Mouse (Mus musculus) thymus, postnatal 4 days (tissue): ENCODE measurements around the gene Rcl1.
A peak's percentile ranks its signal among the peaks of the same experiment; 100 is the strongest.

Experiments used
- DNase-seq: peaks from one replicate; pipeline ENCODE4 v3.0.0; 2021

Gene Rcl1

GRCm38 (mm10) chr19:29113746-29114649, 12.8 kb downstream of the Rcl1 start:
- no peak for DNase-seq

GRCm38 (mm10) chr19:29116796-29117195, 15.6 kb downstream of the Rcl1 start:
- DNase-seq: no peak

DNA sequence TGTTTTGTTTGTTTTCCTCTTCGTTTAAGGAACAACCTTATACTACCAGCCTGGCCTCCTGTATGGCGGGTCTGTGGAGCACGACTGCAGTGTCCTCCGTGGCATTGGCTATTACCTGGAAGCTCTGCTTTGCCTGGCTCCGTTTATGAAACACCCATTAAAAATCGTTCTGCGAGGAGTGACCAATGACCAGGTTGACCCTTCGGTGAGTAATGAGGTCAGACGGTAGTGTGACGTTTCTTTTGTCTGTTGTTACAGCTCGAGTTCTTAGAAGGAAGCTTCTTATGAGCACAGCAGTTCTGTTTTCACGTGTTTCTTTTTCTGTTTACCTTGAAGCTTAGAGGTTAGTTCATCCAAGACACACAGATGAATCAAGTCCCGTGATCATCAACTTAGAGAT, 17.0 kb downstream of the Rcl1 start:
- no peak for DNase-seq

DNA sequence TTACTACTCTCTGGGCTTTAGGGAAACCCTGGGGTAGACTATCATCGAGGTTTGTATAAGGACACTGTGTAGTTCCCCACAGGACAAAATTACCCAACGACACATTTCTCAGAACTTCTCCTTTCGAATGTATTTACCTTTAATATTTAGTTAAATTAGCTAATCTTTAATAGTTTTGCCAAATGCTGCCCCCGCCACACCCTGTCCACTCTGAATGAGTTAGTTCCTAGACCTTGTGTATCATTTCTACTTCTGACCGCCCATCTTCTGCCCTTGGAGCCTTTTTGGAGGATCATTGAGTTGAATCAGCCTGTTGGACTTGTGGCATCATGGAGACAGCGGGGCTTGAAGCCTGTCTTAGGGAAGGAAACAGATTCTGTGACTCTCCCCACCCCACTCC, 19.1 kb downstream of the Rcl1 start:
- DNase-seq: no peak

DNA sequence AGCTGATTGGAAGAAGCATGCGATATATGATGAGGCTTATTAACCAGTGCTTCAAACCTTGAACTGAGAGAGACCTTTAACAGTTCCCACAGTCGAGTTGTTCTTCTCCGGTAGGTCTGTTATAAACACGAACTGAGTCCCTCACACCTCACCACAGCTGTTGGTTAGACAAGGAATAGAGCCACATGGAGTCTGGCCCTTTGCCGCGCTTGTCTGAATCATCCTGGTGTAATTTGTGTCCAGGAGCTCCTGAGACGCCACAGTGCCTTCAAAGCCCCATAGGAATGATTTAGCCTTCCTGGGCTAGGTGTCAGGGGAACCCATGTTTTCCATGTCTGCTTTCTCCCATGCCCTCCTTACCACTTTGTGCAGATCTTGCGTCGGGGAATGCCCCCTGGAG, 20.2 kb downstream of the Rcl1 start:
- no peak for DNase-seq

DNA sequence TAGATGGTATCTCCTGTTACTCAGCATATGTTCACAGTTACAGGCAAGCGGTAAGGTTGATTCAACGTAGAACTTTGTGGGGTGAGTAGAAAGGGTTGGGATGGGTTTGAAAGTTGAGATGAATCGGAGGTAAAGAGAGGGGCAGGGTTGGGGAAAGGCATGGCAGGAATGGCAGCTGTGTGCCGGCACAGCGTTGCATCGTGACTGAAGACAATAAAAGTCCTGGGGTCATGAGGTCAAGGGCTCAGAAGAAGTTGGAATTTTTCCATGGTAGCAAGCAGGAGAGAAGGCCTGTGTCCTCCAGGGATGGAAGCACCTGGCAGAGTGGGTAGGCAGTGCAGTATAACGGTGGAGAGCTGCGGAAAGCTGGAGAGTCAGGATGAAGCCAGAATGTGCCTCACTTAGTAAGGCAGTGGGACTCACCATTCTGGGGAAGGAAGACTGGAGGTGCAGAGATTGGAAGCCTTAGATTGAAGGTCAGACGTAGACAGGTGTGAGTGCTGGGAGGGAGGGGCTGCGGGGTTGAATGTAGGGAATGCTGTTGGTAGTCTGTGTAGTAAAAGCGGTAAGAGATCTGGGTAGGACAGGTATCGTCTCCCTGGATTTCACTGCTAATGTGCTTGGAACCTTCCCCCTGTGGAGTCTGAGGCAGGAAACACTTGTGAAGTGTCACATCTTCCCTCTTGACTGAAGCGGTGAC, 23.9 kb downstream of the Rcl1 start:
- DNase-seq: no peak

- DNase-seq: no peak
Observed at GRCm38 (mm10) chr19:29126347-29127015, 25.3 kb downstream of the Rcl1 start.

DNA sequence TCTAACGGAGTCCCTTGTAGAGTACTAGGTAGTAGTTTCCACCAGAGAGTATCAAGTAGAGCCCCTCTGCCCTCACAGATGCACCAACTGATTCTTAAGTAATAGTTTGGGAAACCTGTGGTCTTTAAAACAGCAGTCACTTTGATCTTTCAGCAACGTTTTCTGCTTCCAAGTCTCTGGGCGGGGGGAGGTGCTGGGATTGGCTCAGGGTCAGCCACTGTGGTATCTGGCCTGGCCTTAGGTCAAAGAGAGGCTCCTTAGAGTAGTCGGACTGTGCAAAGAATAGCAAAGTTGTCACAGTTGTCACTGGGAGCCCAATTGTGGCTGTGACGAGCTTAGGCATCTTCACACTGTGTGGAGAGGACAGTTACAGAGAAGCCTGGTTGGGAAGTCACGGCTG, 26.2 kb downstream of the Rcl1 start:
- no peak for DNase-seq

DNA sequence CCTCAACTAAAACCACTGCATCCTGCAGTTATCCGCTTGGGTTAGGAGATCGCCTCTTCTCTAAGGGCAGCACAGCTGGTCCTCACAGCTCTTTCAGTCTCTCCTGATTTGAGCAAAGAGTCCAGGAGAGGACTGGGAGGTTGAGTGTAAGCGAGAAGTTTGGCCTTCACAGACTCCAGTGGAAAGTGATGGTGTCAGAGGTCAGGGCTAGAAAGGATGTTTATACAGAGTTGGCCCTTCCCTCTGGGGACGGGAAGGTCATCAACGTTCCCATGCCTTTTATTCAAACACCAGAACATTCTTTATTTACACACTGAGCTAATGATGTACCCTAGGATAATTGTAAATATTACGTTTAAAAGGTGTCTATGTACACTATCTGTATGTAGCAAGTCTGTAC, 27.0 kb downstream of the Rcl1 start:
- no peak for DNase-seq

GRCm38 (mm10) chr19:29129551-29129950, 28.4 kb downstream of the Rcl1 start:
- no peak for DNase-seq

DNA sequence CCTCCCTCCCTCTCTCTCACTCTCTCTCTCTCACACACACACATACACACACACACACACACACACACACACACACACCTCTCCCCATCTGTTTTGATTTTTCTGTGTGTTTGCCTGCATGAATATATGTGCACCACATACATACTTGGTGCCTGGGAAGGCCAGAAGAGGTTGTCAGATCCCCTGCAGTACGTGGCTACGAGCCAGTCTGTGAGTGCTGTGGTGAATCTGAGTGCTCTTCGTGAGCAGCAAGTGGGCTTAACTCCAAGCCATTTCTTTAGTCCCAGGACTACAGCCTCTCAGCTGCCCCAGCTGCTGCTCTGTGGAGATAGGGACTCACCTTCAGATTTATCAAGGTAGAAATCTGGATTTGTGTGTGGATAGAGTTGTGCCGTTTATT, 30.0 kb downstream of the Rcl1 start:
- no peak for DNase-seq

- no peak for DNase-seq
Observed at GRCm38 (mm10) chr19:29134293-29134692, 33.1 kb downstream of the Rcl1 start.

- DNase-seq: no peak
Observed at GRCm38 (mm10) chr19:29135172-29135736, 34.1 kb downstream of the Rcl1 start.

DNA sequence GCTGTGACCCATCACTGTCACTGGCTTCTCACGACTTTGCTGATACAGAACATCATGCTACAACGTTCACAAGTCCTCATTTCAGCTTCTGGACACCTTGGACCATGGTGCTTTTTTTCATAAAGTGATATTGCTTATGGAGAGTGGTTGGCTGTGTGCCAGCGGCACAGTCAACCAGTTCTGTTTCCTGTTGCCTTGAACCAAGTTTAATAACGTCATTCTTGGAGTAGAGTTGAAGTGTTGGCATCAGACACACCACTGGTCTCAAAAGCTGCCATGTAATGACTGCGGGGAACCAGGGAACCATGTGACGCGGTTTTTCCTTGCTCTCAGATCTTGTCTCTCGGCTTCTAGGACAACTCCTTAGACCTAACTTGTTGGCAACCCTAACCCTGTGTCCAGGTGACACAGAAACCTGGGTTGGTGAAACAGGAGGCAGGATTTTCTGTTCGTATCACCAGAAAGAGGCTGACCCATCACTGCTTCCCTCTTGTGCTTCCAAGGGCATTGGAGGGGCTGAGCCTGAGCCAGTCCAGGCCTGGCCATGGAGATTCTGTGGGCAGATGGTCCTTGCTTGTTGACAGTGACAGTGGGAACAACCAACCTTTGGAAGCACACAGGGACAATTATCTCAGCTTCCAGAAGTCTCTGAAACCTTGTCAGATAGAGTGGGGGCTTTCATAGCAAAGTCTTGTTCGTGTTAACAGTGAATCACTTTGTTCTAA, 37.5 kb downstream of the Rcl1 start:
- no peak for DNase-seq

GRCm38 (mm10) chr19:29139699-29140456, 38.7 kb downstream of the Rcl1 start:
- DNase-seq: no peak

GRCm38 (mm10) chr19:29140933-29141332, 39.8 kb downstream of the Rcl1 start:
- DNase-seq: no peak

DNA sequence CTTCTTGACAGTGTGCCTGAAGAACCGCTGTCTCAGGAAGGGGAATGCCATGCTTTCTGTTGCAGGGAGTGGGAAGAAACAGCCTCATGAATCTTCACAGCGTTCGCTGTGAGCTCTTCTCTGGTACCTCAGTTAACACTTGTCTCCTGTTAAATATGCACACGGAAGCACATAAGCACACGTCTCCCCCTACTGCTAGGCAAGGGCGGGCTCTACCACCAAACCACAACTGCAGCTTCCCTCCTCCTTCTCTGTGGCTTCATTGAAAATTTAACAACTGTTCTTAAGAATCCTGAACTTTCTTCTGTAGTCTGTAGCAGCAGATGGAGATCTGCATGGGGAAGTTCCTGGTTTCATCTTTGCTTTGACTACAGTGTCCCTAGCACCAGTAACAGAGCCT, 41.1 kb downstream of the Rcl1 start:
- peak; percentile 55 for DNase-seq

- DNase-seq: no peak
Observed at GRCm38 (mm10) chr19:29145421-29145820, 44.2 kb downstream of the Rcl1 start.

DNA sequence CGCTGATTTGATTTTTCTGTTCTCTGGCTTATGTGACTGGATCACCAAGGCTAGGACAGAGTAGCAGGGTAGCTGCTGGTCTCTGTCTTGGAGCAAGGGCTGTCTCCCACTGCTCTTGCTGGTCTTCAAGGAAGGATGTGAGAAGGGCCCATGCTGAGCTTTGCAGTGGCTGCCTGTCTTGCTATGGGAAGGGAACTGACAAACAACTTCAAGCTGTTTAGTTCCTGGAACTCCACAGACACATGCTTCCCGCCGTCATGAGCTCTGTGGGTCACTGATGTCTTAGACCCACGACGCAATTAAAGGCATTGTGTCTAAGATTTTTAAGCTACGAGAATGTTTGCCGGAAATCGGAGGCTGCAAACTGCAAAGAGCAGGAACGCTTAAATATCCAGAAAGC, 45.6 kb downstream of the Rcl1 start:
- DNase-seq: no peak

- no peak for DNase-seq
Observed at GRCm38 (mm10) chr19:29149583-29149982, 48.4 kb downstream of the Rcl1 start.

GRCm38 (mm10) chr19:29150038-29150437, 48.9 kb downstream of the Rcl1 start:
- DNase-seq: no peak

DNA sequence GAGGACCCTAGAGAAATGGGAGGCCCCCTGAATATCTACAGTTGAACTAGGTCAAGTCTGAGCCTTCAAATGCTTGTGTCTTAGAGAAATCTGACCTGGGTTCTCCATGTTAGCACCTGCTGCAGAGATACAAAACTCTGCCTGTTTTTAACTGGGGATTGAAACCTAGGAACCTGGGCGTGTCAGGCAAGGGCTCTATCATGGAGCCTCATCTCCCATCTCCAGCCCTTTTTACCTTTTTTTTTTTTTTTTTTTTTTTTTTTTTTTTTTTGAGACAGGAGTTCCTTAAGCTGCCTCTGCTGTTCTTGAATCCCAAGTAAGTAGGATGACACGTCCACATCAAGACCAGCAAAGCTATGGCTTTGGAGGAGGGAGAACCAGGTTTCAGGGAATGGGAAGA, 50.3 kb downstream of the Rcl1 start:
- no peak for DNase-seq
